Mouse (Mus musculus) central nervous system, embryonic 11.5 days (tissue): ENCODE results near the gene Il2. TPM values are rescaled to one million over a fixed set of nuclear protein-coding genes. Genes with fewer than 3 reads are reported as not detected.

Experiments used
- polyA plus RNA-seq: library from polyadenylated mRNA; depleted of rRNA; stranded (reverse); fragments of >200 nt; gene quantifications from 2 replicates; pipeline ENCODE4 v1.2.3, GENCODE M21; 2012; rRNA removed

Gene Il2
- polyA plus RNA-seq = 0.50 TPM in 1 of 2 replicates, not detected in the other

DNA sequence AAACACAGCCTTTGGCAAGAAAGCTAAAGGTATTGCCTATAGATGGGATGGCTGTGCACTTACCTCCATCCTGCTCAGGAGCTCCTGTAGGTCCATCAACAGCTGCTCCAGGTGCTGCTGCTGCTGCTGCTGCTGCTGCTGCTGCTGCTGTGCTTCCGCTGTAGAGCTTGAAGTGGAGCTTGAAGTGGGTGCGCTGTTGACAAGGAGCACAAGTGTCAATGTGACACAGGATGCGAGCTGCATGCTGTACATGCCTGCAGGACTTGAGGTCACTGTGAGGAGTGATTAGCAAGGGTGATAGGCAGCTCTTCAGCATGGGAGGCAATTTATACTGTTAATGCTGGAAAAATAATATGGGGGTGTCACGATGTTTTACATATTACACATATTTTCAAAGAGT, at the start of gene Il2:
Gene Il2 (minus strand): TSS at position 305 of the 400 bp plus-strand sequence.

Other genes with a start within 250 kb of the Il2 start
- gene Adad1, start 62.4 kb downstream of the Il2 start, polyA plus RNA-seq = 0.43 and 0.55 TPM in 2 replicates
- gene Il21, start 106.7 kb upstream of the Il2 start, polyA plus RNA-seq = not detected in 2 replicates
- 4.7 and 7.3 TPM in 2 replicates for gene Bbs12, start 186.6 kb upstream of the Il2 start, polyA plus RNA-seq
- 2.6 and 2.9 TPM in 2 replicates for gene Cetn4, start 186.7 kb upstream of the Il2 start, polyA plus RNA-seq
- 0.55 and 1.3 TPM in 2 replicates for gene Fgf2, start 222.4 kb upstream of the Il2 start, polyA plus RNA-seq